Mouse (Mus musculus): ENCODE measurements around the gene Pdpn. TPM values are rescaled to one million over a fixed set of nuclear protein-coding genes. Genes with fewer than 3 reads are reported as not detected.
A peak's percentile ranks its signal among the peaks of the same experiment; 100 is the strongest.

Pdpn gene
- polyA plus RNA-seq, 1 experiment from 2014 or later = 296 TPM

DNA sequence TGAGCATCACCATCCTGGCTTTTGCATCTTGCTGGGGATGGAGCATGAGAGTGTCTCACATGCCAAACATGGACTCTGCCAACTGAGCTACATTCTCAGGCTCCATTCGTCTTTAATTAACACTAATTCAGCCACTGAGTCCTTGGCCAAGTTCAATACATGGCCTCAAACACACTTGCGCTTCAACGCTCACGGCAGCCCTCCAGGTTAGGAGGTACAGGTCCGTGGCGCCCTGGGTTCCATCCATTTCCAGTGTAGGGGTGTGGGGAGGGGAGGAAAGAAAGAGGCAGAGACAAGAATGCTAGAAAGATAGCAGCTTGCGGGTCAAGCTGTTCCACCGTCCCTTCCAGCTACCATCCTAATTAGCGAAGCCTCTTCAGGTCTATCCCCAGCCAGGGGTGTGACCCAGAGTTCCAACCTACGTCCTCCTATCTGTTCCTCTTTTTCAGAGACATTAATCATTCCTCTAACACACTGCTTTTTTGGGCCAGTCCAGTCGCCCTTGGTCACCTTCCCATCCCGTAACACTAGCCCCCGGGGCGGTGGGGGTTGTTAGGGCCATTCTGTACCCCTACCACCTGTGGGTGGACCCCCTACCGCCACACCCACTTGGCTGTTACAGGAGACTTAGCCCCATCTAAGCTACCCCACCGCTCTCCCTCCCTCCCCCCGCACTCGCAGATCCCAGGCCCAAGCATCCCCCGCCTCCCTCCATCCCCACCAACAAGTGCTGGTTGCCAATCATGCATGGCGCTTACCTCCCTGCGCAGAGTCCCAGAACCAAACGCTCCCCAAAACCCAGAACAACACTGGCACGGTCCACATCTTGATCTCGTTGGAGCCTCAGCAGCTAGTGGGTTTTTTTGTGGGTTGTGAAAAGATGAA is 691 bp downstream of the Pdpn start:
- DNase-seq (ENCODE audit: low read depth, low spot score) (no peak), ATAC-seq (peak; percentile 36)
- no peaks in the 10 kb centered on the region for H3K27me3 ChIP-seq
- POLR2A ChIA-PET = interaction anchor here (0.9 to 2.8 kb wide), 2 partner anchors 11 to 16 kb away, joined by 3 to 26 read pairs; no protein-coding TSS in a partner anchor
- TF ChIP-seq CTCF (IDR thresholded peaks at IDR 0.05) = no peak
- in situ Hi-C loops (cut with MboI; ENCODE audit: low pct_unique_long_range_greater_than_20kb) = loop anchor here (25.0 kb wide), 2 partner anchors 1714 to 1964 kb away; no protein-coding TSS in a partner anchor
- CTCF ChIA-PET = interaction anchor here (1.7 to 2.0 kb wide), 2 partner anchors 18 to 27 kb away, joined by 3 to 5 read pairs; no protein-coding TSS in a partner anchor

GRCm38 (mm10) chr4:143297016-143297556 is 2.3 kb downstream of the Pdpn start:
- no peak for TF ChIP-seq CTCF (IDR thresholded peaks at IDR 0.05)
- no peak for ATAC-seq
- no peaks in the 10 kb centered on the region for H3K27me3 ChIP-seq
- POLR2A ChIA-PET = interaction anchor here (0.6 to 2.8 kb wide), 6 partner anchors 8 to 165 kb away, joined by 3 to 26 read pairs (median 4); no protein-coding TSS in a partner anchor
- in situ Hi-C loops (cut with MboI; ENCODE audit: low pct_unique_long_range_greater_than_20kb) = loop anchor here (25.0 kb wide), 2 partner anchors 1715 to 1965 kb away; no protein-coding TSS in a partner anchor
- CTCF ChIA-PET = interaction anchor here (1.3 to 2.0 kb wide), 3 partner anchors 10 to 83 kb away, joined by 3 to 5 read pairs (median 4); no protein-coding TSS in a partner anchor
- DNase-seq (ENCODE audit: low read depth, low spot score) = no peak

GRCm38 (mm10) chr4:143296153-143296552 is 3.2 kb downstream of the Pdpn start:
- ATAC-seq (no peak), DNase-seq (ENCODE audit: low read depth, low spot score) (no peak)
- TF ChIP-seq CTCF (IDR thresholded peaks at IDR 0.05) = no peak
- ChIA-PET CTCF (interaction anchor here (1.4 to 2.0 kb wide), 2 partner anchors 9 to 16 kb away, joined by 3 to 5 read pairs; no protein-coding TSS in a partner anchor), POLR2A (interaction anchor here (0.6 to 1.3 kb wide), 2 partner anchors 9 to 164 kb away, joined by 3 to 5 read pairs; no protein-coding TSS in a partner anchor)
- no peaks in the 10 kb centered on the region for H3K27me3 ChIP-seq
- in situ Hi-C loops (cut with MboI; ENCODE audit: low pct_unique_long_range_greater_than_20kb) = loop anchor here (25.0 kb wide), 2 partner anchors 1716 to 1966 kb away; no protein-coding TSS in a partner anchor

DNA sequence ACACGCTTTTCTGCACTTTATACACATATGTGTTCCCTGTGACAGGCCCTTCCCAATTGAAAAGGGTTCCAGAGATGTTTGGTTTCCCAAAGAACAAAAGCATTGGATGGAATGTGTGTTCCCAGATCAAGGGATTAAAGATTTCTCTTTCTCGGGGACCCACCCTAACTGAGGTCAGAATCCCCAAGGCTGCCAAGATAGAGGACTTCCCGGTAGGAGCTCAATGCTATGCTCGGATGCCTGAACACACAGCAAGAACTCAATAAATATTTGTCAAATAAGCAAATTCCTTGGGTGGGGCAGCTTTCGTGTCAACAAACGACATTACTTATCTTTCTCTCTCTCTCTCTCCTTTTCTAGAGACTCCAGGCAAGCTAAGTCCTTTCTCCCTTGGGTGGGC is 5.0 kb downstream of the Pdpn start:
- TF ChIP-seq CTCF (IDR thresholded peaks at IDR 0.05) = no peak
- H3K27me3 ChIP-seq = no peaks in the 10 kb centered on the region
- no peak for DNase-seq (ENCODE audit: low read depth, low spot score)
- in situ Hi-C loops (cut with MboI; ENCODE audit: low pct_unique_long_range_greater_than_20kb) = loop anchor here (25.0 kb wide), 2 partner anchors 1718 to 1968 kb away; no protein-coding TSS in a partner anchor
- ChIA-PET POLR2A (no interaction called here), CTCF (interaction anchor here (1.0 kb wide), 1 partner anchor 14 kb away, joined by 3 read pairs; no protein-coding TSS in a partner anchor)
- ATAC-seq = no peak

- ATAC-seq = peak; percentile 94
- ChIA-PET POLR2A (interaction anchor here (0.6 to 4.4 kb wide), 3 partner anchors 10 to 260 kb away, joined by 3 to 26 read pairs (median 4); partner anchors contain the start of gene Pdpn), CTCF (no interaction called here)
- no peaks in the 10 kb centered on the region for H3K27me3 ChIP-seq
- in situ Hi-C loops (cut with MboI; ENCODE audit: low pct_unique_long_range_greater_than_20kb) = loop anchor here (25.0 kb wide), 2 partner anchors 1723 to 1973 kb away; no protein-coding TSS in a partner anchor
- DNase-seq (ENCODE audit: low read depth, low spot score) = no peak
- TF ChIP-seq CTCF (IDR thresholded peaks at IDR 0.05) = no peak
Measured at GRCm38 (mm10) chr4:143288880-143289279, 10.5 kb downstream of the Pdpn start.

- POLR2A ChIA-PET = interaction anchor here (0.6 to 4.4 kb wide), 3 partner anchors 10 to 260 kb away, joined by 3 to 26 read pairs (median 4); partner anchors contain the start of gene Pdpn
- in situ Hi-C loops (cut with MboI; ENCODE audit: low pct_unique_long_range_greater_than_20kb) = loop anchor here (25.0 kb wide), 2 partner anchors 1724 to 1974 kb away; no protein-coding TSS in a partner anchor
- no peak for DNase-seq (ENCODE audit: low read depth, low spot score)
- CTCF ChIA-PET = no interaction called here
- no peak for TF ChIP-seq CTCF (IDR thresholded peaks at IDR 0.05)
- peak; percentile 44 for ATAC-seq
- H3K27me3 ChIP-seq = no peaks in the 10 kb centered on the region
Measured at GRCm38 (mm10) chr4:143288473-143288872, 10.9 kb downstream of the Pdpn start.

GRCm38 (mm10) chr4:143287065-143287464 is 12.3 kb downstream of the Pdpn start:
- CTCF ChIA-PET = interaction anchor here (1.3 kb wide), 1 partner anchor 10 kb away, joined by 3 read pairs; no protein-coding TSS in a partner anchor
- DNase-seq (ENCODE audit: low read depth, low spot score) (no peak), ATAC-seq (no peak)
- H3K27me3 ChIP-seq = no peaks in the 10 kb centered on the region
- in situ Hi-C loops (cut with MboI; ENCODE audit: low pct_unique_long_range_greater_than_20kb) = loop anchor here (25.0 kb wide), 2 partner anchors 1725 to 1975 kb away; no protein-coding TSS in a partner anchor
- TF ChIP-seq CTCF (IDR thresholded peaks at IDR 0.05) = no peak
- POLR2A ChIA-PET = interaction anchor here (4.4 kb wide), 1 partner anchor 12 kb away, joined by 26 read pairs; the partner anchor contains the start of gene Pdpn

DNA sequence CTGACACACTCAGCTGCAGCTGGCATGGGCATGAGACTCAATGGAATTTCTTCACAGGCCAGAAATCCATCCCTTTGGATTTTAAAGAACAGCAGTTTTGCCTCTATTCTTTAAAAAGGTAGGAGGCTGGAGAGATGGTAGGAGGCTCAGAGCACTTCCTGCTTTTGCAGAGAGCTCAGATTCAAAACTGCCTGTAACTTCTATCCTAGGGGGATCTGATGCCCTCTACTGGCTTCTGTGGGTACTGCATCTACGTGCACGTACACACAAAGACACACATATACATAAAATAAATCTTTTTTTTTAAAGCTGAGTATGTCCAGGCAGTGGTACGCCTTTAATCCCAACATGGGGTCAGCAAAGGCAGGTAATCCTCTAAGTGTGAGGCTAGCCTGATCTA is 19.2 kb downstream of the Pdpn start:
- ChIA-PET POLR2A (interaction anchor here (0.7 kb wide), 1 partner anchor 16 kb away, joined by 4 read pairs; no protein-coding TSS in a partner anchor), CTCF (interaction anchor here (1.1 to 1.6 kb wide), 2 partner anchors 14 to 17 kb away, joined by 3 to 5 read pairs; no protein-coding TSS in a partner anchor)
- in situ Hi-C loops (cut with MboI; ENCODE audit: low pct_unique_long_range_greater_than_20kb) = loop anchor here (25.0 kb wide), 2 partner anchors 1732 to 1982 kb away; no protein-coding TSS in a partner anchor
- ATAC-seq (no peak), DNase-seq (ENCODE audit: low read depth, low spot score) (no peak)
- TF ChIP-seq CTCF (IDR thresholded peaks at IDR 0.05) = peak; percentile 38
- H3K27me3 ChIP-seq = no peaks in the 10 kb centered on the region

DNA sequence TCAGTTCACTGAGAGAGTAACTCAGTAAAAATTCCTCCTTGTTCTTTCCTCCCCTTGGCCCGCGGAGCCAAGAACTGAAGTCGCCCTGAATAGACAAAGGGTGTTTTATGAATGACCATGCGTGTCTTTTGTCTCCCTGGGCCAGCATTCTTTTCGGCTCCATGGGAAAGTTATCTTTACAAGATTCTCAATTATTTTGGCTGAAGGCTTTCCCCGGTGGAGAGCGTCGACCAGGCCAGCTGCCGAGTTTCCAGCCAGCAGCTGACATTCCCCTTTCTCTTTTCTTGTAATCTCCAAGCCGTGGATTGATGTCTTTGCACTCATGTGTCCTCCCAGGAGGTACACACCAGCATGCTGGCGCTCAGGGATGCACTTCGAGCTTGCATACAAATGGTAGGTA is 19.7 kb downstream of the Pdpn start:
- in situ Hi-C loops (cut with MboI; ENCODE audit: low pct_unique_long_range_greater_than_20kb) = loop anchor here (25.0 kb wide), 2 partner anchors 1733 to 1983 kb away; no protein-coding TSS in a partner anchor
- TF ChIP-seq CTCF (IDR thresholded peaks at IDR 0.05) = no peak

More for the DNA sequence above, 19.7 kb downstream of the Pdpn start:
- ChIA-PET CTCF (interaction anchor here (1.1 to 1.6 kb wide), 2 partner anchors 14 to 18 kb away, joined by 3 to 5 read pairs; no protein-coding TSS in a partner anchor), POLR2A (no interaction called here)
- no peaks in the 10 kb centered on the region for H3K27me3 ChIP-seq
- ATAC-seq (no peak), DNase-seq (ENCODE audit: low read depth, low spot score) (no peak)

All from Patski (cell line).